Mouse (Mus musculus) forebrain, postnatal 0 days (tissue): ENCODE results near the gene Prx. TPM values are rescaled to one million over a fixed set of nuclear protein-coding genes. Genes with fewer than 3 reads are reported as not detected.

Experiments
- ATAC-seq: fragments of 200-750 bp; cut with Nextera tagmentation; 2 replicates; pipeline ENCODE4 v1.8.0; 2017; ENCODE audit warnings: mild to moderate bottlenecking, moderate library complexity
- DNase-seq: peaks from one replicate; pipeline ENCODE4 v3.0.0-alpha.2; 2015
- H3K27ac ChIP-seq: fragments of 300-500 bp; sonication (generic); 2 replicates; pipeline ENCODE4 v1.5.1; 2014; ENCODE audit warnings: low read depth, mild to moderate bottlenecking, antibody characterized with exemption, low read length, moderate library complexity, mixed read lengths
- H3K27me3 ChIP-seq: fragments of 300-500 bp; sonication (generic); 2 replicates; pipeline ENCODE4 v1.6.1; 2014; ENCODE audit warnings: mild to moderate bottlenecking, low read length, mixed read lengths; ENCODE audit not compliant: insufficient read depth
- H3K36me3 ChIP-seq: fragments of 300-500 bp; sonication (generic); 2 replicates; pipeline ENCODE4 v1.6.1; 2014; ENCODE audit warnings: mild to moderate bottlenecking, moderate library complexity; ENCODE audit not compliant: insufficient read depth
- H3K4me1 ChIP-seq: fragments of 300-500 bp; sonication (generic); 2 replicates; pipeline ENCODE4 v1.6.1; 2014; ENCODE audit warnings: antibody characterized with exemption; ENCODE audit not compliant: insufficient read depth
- H3K4me2 ChIP-seq: fragments of 300-500 bp; sonication (generic); 2 replicates; pipeline ENCODE4 v1.6.1; 2014; ENCODE audit warnings: low read depth, mild to moderate bottlenecking, moderate library complexity
- H3K4me3 ChIP-seq: fragments of 300-500 bp; sonication (generic); 2 replicates; pipeline ENCODE4 v1.5.1; 2014; ENCODE audit warnings: low read depth, low read length, mixed read lengths
- H3K9ac ChIP-seq: fragments of 300-500 bp; sonication (generic); 2 replicates; pipeline ENCODE4 v1.6.1; 2014; ENCODE audit warnings: mild to moderate bottlenecking
- H3K9me3 ChIP-seq: fragments of 300-500 bp; sonication (generic); 2 replicates; pipeline ENCODE4 v1.6.1; 2016; ENCODE audit warnings: low read length
- CTCF ChIP-seq: sonication (generic); IDR thresholded peaks from 2 replicates; pipeline ENCODE4 v1.5.1; 2016; ENCODE audit warnings: antibody characterized with exemption, control low read depth, low read depth
- WGBS: fragments of 180-500 bp; shearing (Covaris S2); extraction: QIAGEN DNeasy Blood & Tissue Kit; methylation state at CpG from one replicate; pipeline ENCODE4 v1.1.7; 2014; 5-methylcytosine and 5-hydroxymethylcytosine counted together
- polyA plus RNA-seq: library from polyadenylated mRNA; unstranded; fragments of >200 nt; fragmentation: Nextera tagmentation; extraction: Ambion mirVana; gene quantifications from 2 replicates; pipeline ENCODE4 v1.2.1, GENCODE M21; 2015
- total RNA-seq: library from RNA; depleted of rRNA; stranded (reverse); fragments of >200 nt; gene quantifications from 2 replicates; pipeline ENCODE4 v1.2.3, GENCODE M21; 2014

The Prx gene
- total and polyA plus RNA-seq, 2 experiments from 2014 or later = 1.4 to 2.4 TPM

DNA sequence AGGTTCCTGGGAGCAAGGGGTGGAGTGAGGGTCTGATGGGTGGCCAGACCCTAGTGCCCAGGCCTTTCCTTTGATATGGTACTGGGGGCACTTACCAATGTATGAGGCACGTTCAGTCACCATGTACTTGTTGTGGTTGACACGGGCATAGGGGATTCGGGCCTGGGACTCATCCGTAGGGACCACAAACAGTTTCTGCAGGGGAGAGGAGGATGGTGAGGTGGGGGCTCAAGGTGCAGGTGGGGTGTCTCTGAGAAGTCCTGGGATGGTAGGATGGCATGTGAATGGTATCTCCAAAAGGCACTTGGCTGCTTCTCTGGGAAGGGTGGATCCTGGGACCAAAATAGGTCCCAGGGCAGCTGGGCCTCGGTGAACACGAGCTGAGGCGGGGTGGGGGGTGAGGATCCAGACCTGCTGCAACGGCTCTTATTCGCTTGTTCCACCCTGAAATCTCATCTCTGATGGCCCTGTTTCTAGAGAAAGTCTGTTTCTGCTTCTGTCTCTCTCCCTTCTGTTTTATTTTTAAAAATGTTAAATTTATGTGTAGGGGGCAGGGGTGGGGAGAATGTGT, 33.4 kb downstream of the Prx start:
- H3K4me1 ChIP-seq = no peaks in the 10 kb centered on the region
- TF ChIP-seq CTCF = no peak
- no peak for DNase-seq
- no peak overlapping the region for H3K4me3 ChIP-seq
- no peak for ATAC-seq
- H3K27me3 ChIP-seq = no peaks in the 10 kb centered on the region
- peaks cover 66% of the 10 kb centered on the region for H3K36me3 ChIP-seq
- 91% methylated on average over 9 of the region's 9 CpGs for WGBS
- H3K9me3 ChIP-seq = no peaks in the 10 kb centered on the region
- H3K9ac ChIP-seq = no peak overlapping the region
- H3K4me2 ChIP-seq = no peak overlapping the region
- no peak overlapping the region for H3K27ac ChIP-seq

DNA sequence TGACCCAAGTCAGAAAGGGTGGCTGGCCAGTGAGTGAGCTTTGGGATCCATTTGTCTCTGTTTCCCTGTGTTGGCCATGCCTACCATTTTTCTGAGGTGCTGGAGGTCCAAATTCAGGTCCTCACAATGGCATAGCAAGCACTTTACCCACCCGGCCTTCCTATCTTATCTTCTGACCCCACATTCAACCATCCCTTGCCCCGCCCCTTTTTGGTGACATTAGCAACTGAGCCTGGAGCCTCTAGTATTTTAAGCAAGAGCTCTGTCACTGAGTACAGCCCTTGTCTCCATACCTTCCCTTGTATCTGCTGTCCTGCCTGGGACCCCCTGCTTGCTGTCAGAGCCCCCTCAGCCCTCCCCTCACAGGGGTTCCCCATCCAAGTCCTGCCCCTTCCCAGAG, 36.3 kb downstream of the Prx start:
- no peak overlapping the region for H3K27ac ChIP-seq
- no peak for TF ChIP-seq CTCF
- ATAC-seq = no peak

DNA sequence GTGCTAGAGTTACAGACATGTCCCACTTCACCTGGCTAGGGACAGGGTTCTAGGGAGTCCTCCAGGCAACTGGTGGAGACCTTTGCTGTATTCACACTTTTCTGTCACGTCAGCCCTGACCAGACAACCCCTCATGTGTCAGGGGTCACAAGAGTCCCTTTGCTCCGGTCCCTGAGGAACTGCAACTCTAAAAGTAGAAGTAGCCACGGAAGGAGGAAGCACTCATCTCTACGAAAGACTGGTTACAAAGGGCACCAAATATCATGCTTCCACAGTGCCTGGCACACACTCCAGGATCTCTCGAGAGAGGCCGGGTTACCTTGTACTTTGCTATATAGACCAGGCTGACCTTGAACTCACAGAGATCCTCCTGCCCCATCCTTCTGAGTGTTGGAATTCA, 37.5 kb downstream of the Prx start:
- no peak overlapping the region for H3K4me3 ChIP-seq
- H3K4me1 ChIP-seq = 0 out of 2 replicates have a peak, but pooled peaks cover 2% of the 10 kb centered on the region
- H3K36me3 ChIP-seq = peaks cover 73% of the 10 kb centered on the region
- DNase-seq (no peak), ATAC-seq (no peak)
- no peak overlapping the region for H3K27ac ChIP-seq
- H3K27me3 ChIP-seq = no peaks in the 10 kb centered on the region
- no peak for TF ChIP-seq CTCF
- no peak overlapping the region for H3K4me2 ChIP-seq
- WGBS = 93% methylated on average over 6 of the region's 6 CpGs
- H3K9me3 ChIP-seq = no peaks in the 10 kb centered on the region
- no peak overlapping the region for H3K9ac ChIP-seq

More for the DNA sequence above, 36.3 kb downstream of the Prx start:
- no peak overlapping the region for H3K9ac ChIP-seq
- DNase-seq = no peak
- no peak overlapping the region for H3K4me3 ChIP-seq
- H3K4me1 ChIP-seq = no peaks in the 10 kb centered on the region
- no peaks in the 10 kb centered on the region for H3K9me3 ChIP-seq
- no peak overlapping the region for H3K4me2 ChIP-seq
- peaks cover 73% of the 10 kb centered on the region for H3K36me3 ChIP-seq
- 95% methylated on average over 2 of the region's 2 CpGs for WGBS
- H3K27me3 ChIP-seq = no peaks in the 10 kb centered on the region

DNA sequence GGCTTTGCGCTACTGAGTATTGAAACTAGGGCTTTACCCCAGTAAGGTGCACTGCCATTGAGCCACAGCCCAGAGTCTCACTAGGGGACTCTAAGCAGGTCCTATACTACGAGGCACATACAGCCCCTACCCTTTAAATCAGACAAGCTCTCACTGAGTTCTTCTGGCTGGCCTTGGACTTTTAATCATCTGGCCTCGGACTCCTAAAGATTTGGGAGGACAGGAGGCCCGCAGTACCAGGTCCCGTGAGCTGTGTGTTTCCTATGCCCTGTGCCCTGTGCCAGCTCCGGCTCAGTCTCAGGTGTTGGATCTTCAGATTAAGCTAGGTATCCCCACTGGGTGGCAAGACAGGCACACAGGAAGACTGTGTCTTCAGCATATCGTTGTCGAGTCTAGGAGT, 38.9 kb downstream of the Prx start:
- H3K27ac ChIP-seq = no peak overlapping the region
- WGBS = 92% methylated on average over 8 of the region's 8 CpGs
- H3K4me2 ChIP-seq = no peak overlapping the region
- DNase-seq = no peak
- no peak for TF ChIP-seq CTCF
- H3K36me3 ChIP-seq = peaks cover 60% of the 10 kb centered on the region
- H3K9me3 ChIP-seq = no peaks in the 10 kb centered on the region
- no peak overlapping the region for H3K9ac ChIP-seq
- H3K27me3 ChIP-seq = no peaks in the 10 kb centered on the region
- 0 out of 2 replicates have a peak, but pooled peaks cover 3% of the 10 kb centered on the region for H3K4me1 ChIP-seq
- no peak overlapping the region for H3K4me3 ChIP-seq
- ATAC-seq = no peak

DNA sequence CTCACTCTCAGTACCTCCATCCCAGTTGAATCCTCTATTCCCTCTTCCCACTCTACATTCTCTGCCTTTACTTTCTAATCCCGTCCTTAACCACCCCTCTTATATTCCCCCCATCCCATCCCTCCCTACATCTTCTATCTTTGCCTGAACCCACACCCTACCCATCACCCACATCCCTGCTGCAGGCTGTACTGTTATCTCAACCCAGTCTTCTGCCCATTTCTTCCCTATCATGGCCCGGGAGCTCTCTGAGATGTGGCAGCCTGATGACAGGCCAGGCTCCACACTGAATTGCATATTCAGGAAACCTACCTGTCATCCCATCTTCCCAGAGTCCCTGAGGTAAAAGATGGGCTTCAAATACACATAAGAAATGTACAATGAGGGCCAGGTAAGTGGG, 39.7 kb downstream of the Prx start:
- Histone ChIP-seq H3K9me3 (no peaks in the 10 kb centered on the region), H3K4me2 (no peak overlapping the region), H3K4me1 (0 out of 2 replicates have a peak, but pooled peaks cover 3% of the 10 kb centered on the region), H3K4me3 (no peak overlapping the region), H3K27ac (no peak overlapping the region), H3K9ac (no peak overlapping the region), H3K36me3 (peaks cover 53% of the 10 kb centered on the region), H3K27me3 (no peaks in the 10 kb centered on the region)
- no peak for ATAC-seq
- TF ChIP-seq CTCF = no peak
- 94% methylated on average over 2 of the region's 2 CpGs for WGBS
- no peak for DNase-seq

DNA sequence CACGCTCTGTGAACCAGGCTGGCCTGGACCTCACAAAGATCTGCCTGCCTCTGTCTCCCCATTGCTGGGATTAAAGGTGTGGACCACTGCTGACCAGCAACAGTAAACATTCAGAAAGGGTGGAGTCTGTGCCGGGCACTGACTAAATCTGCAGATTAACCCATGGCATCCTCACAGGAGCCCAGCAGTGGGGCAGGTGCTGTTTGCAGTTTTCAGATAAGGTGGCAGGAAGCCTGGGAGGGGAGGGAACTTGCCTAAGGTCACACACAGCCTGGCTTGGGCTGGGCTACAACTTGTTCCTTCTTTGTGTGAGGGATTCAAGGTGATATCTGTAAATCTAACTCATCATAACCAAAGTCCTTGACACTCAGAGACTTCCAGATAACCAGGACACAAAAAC, 41.4 kb downstream of the Prx start:
- Histone ChIP-seq H3K4me3 (no peak overlapping the region), H3K9me3 (no peaks in the 10 kb centered on the region), H3K36me3 (peaks cover 43% of the 10 kb centered on the region), H3K4me2 (no peak overlapping the region), H3K4me1 (0 out of 2 replicates have a peak, but pooled peaks cover 3% of the 10 kb centered on the region), H3K27ac (no peak overlapping the region), H3K27me3 (no peaks in the 10 kb centered on the region), H3K9ac (no peak overlapping the region)
- DNase-seq (no peak), ATAC-seq (no peak)
- TF ChIP-seq CTCF = no peak
- 83% methylated on average over 2 of the region's 2 CpGs for WGBS

DNA sequence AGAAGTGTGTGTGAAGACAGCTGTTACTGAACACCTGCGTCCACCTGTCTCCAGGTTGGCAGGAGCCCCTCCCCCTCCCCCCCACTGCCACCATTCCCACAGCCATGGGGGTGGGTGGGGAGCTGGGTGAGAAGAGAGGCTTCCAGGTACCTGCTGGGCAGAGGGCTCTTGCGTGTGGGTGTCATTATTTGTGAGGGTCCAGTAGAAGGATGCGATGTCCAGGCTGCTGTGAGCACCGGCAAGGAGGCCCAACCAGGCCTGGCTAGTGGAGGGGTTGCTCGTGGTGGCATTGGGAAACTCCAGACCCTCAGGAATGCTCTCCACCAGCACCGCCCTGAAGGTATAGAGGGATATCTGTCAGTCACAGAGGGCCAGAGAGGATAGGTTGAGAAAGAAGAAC, 41.8 kb downstream of the Prx start:
- no peak for DNase-seq
- ATAC-seq = no peak
- Histone ChIP-seq H3K4me3 (no peak overlapping the region), H3K9me3 (no peaks in the 10 kb centered on the region), H3K27me3 (no peaks in the 10 kb centered on the region), H3K36me3 (peaks cover 39% of the 10 kb centered on the region), H3K9ac (no peak overlapping the region), H3K4me2 (0 out of 2 replicates have a peak overlapping the region, but pooled peaks have one; percentile 87), H3K27ac (no peak overlapping the region), H3K4me1 (0 out of 2 replicates have a peak, but pooled peaks cover 3% of the 10 kb centered on the region)
- no peak for TF ChIP-seq CTCF
- WGBS = 84% methylated on average over 6 of the region's 6 CpGs
